Mouse (Mus musculus) B cell, adult 62 days (primary cell): ENCODE measurements around the gene Ppfibp1. TPM values are rescaled to one million over a fixed set of nuclear protein-coding genes. Genes with fewer than 3 reads are reported as not detected.

Source experiments
- total RNA-seq: library from RNA; stranded (reverse); gene quantifications from 4 replicates; pipeline ENCODE4 v1.2.4, GENCODE M21; 2023

Ppfibp1 gene
- 12.3 to 16.8 TPM (median 13.9 TPM) in 4 replicates for total RNA-seq

DNA sequence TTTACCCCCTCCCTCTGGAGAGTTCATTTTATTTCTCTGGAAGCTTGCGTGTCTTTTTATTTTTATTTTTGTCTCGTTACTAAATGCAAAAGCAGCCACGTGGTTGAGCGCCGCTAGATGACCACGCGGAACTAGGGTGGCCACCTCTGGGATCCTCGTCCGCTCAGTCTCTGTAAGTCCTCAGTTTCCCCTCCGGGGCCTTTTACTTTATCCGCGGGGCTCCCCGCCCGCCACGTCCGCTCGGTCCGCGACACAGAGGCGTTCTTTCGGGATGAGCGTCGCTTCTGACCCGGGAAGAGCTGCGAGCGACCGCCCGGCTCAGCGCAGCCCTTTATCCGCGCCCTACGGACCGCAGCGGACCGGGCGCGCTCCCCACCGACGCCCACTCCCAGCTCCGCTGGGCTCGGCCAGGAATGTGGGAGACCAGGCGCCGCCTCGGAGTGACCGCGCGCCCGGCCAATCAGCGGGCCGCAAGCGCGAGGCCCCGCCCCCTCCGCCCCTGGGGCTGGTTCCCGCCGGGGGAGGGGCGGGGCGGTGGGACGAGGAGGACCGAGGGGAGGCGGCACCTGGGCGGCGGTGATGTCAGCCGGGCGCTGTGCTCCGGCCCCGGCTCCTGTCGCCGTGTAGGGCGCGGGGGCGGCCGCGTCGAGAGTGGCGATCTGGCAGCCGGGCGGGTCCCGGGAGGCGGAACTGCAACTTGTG, at the start of gene Ppfibp1:
TSS of gene Ppfibp1 (plus strand) at position 530 of the 702 bp plus-strand sequence.

DNA sequence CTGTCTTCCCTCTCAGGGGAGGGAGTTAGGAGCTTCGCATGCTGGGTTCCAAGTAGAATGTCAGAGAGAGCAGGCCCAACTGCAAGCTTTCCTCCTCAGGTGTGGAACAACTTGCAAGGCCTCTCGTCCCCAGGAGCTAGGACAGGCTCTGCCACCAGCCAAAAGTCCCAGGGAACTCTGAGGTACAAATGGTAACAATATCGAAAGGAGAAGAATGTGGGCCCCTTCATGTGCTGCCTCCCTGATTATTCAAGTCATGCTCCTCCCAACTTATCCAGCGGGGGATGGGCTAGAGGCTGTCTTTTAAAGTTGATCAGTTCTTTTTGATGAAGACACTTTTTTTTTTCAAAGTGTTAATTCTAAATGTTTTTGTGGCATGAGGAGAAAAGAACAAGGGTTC, 38.2 kb upstream of the Ppfibp1 start, which contains the start of gene Smco2:
TSS of gene Smco2 (plus strand) at position 55 of the 400 bp plus-strand sequence.

GRCm38 (mm10) chr6:146954258-146954657, 66.0 kb downstream of the Ppfibp1 start, which contains the start of gene 1700034J05Rik:
1700034J05Rik (minus strand) TSS chr6:146954422.

DNA sequence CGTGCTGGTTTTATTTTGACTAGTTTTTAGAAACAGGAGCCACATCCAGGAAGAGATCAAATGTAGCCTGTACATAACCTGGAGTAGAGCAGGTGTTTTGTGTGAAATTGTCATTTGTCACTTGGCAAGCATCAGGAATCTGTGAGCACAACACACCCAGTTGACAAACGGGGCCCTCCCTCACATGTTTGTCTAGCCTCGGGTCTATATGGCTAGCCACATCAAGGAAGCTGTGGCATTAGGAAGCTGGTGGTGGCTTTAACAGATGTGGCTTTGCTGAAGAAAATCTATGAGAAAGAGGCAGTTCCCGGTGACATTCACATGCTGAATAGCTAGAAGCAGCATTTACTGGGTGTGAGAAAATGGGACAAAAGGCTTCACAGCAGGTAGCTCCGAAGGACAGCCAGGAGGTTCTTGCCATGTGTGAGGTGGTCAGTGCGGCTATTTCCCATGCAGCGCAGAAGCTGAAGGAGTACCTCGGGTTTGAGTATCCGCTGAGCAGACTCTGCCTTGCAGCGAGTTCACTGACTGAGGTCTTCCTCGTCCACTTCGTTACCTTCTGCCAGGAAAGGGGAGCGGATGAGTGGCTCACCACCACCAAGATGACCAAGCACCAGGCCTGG, 144.1 kb downstream of the Ppfibp1 start, which contains the start of gene Rep15:
TSS of gene Rep15 (plus strand) at position 282 of the 623 bp plus-strand sequence.

DNA sequence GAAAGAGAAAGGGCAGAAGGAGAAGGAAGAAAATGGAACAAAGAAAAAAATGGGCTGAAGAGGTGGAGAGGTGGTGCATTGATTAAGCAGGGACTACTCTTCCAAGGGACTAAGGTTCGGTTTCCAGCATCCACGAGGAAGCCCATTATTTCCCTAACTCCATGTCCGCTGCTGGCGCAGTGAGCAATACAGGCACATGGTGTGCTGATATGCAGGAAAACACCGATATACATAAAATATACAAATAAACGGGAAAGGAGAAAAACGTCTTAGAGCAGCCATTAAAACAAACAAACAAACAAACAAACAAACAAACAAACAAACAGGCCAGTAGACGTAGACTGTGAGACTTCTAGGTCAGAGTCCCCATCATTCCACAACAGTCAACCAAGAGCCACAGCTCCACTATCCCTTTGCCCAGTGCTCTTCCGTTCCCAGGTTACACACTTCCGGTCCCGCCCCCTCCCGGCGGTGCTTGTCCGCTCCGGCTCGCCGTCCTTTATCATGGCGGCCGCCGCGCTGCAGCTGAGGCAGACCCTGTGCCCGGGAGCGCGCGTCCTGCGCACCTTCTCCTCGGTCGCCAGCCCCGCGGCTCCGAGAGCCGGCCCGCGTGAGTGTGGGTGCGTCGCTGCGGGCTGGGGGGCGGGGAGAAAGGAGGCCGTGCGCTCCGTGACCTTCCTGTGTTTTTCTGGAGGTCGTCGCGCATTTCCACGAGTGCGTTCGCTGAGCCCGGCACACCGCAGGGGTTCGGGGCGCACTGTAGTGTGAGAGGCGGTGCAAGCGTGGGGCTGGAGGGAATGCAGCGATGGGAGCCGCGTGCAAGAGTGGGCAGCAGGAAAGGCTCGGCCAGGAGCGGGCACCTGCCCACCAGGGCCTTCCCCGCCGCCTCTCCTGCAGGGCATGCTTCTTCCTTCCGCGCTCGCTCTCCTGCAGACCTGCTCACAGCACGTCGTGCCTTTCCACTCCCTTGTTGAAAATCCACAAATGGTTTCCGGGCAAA, 154.3 kb downstream of the Ppfibp1 start, which contains the start of gene Mrps35:
TSS of gene Mrps35 (plus strand) at position 474 of the 1,000 bp plus-strand sequence.

Other genes with a start within 250 kb of the Ppfibp1 start
- 33.3 to 37.9 TPM (median 34.7 TPM) in 4 replicates for gene Med21, start 245.9 kb upstream of the Ppfibp1 start, total RNA-seq
- 7.0 to 8.8 TPM (median 8.3 TPM) in 4 replicates for gene Tm7sf3, start 245.7 kb upstream of the Ppfibp1 start, total RNA-seq
- gene Stk38l, start 163.5 kb upstream of the Ppfibp1 start, total RNA-seq: 14.1 to 22.1 TPM (median 19.3 TPM) in 4 replicates
- gene Arntl2, start 92.4 kb upstream of the Ppfibp1 start, total RNA-seq: 0.40 TPM in 1 of 4 replicates, not detected in the others
- gene Smco2, start 38.4 kb upstream of the Ppfibp1 start, total RNA-seq: not detected in 4 replicates
- gene 1700034J05Rik, start 65.9 kb downstream of the Ppfibp1 start, total RNA-seq: not detected in 4 replicates
- 0.56 to 1.3 TPM (median 0.58 TPM) in 3 of 4 replicates, not detected in the other for gene Rep15, start 144.1 kb downstream of the Ppfibp1 start, total RNA-seq
- 38.3 to 47.6 TPM (median 40.8 TPM) in 4 replicates for gene Mrps35, start 154.3 kb downstream of the Ppfibp1 start, total RNA-seq
- gene Mansc4, start 198.5 kb downstream of the Ppfibp1 start, total RNA-seq: not detected in 4 replicates
- gene Klhl42, start 202.9 kb downstream of the Ppfibp1 start, total RNA-seq: 8.3 to 8.9 TPM (median 8.4 TPM) in 4 replicates